Mouse (Mus musculus): ENCODE data around the gene Tespa1. TPM values are rescaled to one million over a fixed set of nuclear protein-coding genes. Genes with fewer than 3 reads are reported as not detected.
"Not testable (repeated sequence)": the region's sequence is repeated elsewhere in the genome, so short reads cannot be mapped to it uniquely, and the experiment has no call there.

Gene Tespa1
- total RNA-seq, 4 experiments from 2014 or later: 0.26 to 0.47 (median 0.37) TPM; not detected in 1

DNA sequence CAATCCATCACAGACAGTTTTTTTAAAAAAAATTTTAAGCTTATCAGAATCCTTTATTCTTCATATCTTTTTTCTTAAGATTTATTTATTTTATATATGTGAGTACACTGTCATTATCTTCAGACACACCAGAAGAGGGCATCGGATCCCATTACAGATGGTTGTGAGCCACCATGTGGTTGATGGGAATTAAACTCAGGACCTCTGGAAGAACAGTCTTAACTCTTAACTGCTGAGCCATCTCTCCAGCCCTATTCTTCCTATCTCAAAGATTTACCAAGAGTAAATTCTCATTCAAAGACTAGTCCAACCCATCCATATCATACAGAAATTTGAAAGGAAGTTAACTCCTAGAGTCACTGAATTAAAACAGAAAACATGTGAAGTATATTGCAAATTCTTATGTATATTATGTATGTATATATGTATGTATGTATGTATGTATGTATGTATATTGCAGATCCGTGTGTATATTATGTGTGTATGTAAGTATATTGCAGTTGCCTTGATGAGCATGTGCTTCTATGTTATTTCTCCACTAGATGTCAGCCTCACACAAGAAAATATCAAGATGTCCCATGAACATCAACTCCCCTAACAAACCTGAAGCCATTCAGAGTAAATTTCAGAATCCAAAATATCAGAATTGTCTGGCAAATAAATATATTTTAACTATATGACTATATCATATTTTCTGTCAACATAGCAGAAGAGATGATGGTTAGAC lies 40.9 kb downstream of the Tespa1 start:
- DNase-seq (ENCODE audit: low spot score): no peak

DNA sequence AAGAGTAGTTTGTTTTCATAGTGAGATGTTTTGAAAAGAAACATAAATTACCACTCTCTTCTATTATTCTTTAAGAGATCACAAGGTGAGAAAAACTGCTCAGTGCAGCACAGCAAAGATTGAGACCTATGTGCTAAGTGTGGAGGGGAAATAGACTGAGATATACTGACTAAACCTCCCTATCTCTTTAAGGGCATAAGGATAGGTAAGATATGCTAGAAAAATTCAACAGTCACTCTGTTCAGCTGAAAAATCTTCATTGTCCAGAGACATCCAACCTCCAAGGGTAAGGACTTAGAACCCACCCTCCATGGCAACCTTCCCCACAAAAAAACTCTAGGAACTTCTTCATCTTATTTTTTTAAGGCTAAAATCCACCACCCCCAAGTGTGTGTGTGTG lies 42.1 kb downstream of the Tespa1 start:
- no peak for DNase-seq (ENCODE audit: low spot score)

DNA sequence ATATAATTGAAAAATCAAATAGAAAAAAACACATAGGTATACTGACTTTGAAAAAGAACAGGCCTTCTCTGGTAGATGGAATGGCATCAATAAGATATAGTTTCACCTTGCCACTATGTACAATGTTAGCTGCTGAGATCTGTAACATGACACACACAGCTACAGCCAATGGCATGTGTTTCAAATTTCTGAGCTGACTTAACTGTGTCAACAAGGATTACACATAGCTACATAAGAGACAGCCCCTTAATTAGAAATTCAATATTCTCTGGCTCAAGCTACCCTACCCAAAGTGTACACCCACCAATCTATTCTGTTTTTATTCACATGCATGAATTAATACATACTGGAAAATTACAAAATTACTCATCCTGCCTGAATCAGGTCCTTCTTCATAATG lies 45.7 kb downstream of the Tespa1 start:
- DNase-seq (ENCODE audit: low spot score): no peak

DNA sequence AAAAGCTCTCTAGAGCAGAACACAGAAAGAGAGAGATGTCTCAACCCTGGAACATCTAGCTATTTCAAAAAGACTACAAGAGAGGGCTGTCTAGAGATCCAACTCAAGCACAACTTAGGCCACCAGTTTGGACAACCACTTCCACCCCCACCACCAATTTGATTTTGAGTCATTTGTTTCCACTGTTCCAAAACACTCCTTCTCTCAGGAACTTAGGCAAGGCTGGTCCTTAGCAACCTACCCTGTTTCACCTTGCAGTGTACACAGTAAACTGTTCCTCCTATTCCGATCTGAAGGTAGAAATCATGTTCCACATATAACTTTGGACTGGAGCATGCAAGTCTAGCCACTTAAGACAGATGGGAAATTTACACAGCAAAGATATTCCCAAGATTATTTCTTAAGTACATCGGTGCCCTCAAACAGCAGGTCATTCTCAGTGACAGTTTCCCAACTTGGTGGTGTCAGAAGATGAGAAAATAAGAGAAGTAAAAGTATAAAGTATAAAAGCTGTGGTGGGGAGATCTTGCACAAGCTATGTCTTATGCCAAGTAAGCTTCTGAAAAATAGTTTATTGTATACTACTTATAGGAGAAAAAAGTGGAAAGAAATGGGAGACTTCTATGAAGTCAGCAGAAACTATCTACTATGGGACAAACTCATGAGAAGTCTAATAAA lies 47.5 kb downstream of the Tespa1 start:
- DNase-seq (ENCODE audit: low spot score): no peak

DNA sequence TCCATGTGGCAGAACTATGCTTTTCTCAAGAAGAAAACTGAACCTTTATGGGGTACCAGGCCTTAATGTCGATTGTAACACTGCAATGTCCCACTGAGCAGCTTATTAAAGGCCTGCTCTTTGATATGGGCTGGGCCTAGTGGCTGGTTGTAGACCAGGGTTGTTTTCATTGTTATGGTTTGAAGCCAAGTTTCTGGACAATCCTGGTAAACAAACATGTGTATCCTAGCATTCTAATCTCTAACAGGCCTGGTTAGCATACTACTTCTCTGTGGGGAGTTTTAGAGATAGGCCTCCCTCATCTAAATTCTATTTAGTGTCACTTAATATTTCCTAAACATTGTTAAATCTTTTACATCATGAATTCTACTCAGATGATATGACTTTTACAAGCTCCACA lies 49.0 kb downstream of the Tespa1 start:
- DNase-seq (ENCODE audit: low spot score): no peak

DNA sequence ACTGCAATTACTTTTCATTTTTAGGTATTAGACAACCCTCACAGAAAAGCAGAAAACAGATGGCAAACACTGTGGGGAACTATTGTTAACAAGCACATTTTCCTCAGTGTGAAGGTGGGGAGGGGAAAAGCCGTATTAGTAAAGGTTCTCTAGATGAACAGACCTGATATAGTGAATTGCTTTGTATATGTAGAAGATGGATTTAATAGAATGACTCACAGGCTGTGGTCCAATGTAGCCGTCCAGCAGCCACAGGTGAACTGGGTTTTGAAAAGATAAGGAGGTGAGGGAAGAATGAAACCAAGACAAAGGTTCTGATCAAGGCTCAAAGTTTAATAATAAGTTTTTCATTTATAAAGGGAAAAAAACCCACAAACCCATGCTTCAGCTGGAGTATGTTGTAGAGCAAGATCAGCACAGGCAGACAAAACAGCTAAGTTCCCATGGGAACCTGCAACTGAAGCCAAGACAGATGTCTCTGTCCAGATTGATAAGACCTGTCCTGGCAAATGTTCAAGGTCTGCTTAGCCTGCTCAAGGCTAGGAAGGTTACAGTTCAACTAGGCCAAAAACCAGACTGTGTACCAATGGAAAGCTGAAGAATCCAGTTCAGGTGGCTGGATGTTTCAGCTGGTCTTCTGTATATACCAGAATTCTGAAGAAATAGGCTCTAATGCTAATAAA lies 50.0 kb downstream of the Tespa1 start:
- DNase-seq (ENCODE audit: low spot score): no peak

DNA sequence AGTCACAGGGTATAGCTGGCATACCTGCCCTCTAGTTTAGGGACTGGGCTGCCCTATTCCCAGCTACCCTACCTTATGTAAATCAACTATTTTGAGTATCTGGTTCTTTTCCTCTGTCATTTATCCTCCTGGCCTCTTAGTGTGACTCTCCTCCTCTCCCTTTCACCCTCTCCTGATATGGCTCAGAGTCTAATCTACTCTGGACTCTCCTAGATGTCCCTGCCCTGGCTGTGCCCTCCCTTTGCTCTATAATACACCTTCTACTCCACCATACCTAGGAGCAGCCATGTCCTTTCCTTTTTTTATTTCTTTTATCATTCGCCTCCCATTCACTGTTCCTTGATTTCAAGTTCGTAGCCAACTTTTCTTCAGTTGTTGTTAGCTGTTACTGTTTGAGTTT lies 52.5 kb downstream of the Tespa1 start:
- DNase-seq (ENCODE audit: low spot score): no peak

DNA sequence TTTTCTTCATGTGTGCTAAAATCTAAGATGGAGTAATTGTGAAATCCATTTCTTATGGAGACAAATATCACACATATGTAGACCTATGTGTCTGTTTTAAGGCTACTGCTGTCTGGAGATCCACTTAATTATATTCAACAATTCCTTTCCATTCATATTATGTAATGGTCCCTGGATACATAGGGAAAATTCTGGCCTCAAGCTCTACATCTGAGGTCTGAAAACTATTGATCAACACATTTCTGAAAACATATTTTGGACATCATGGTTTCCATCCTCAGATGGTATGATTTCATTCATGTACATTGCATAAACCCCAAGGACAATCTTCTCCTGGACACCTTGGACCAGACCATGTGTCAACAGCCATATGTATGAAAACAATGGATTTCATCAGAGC lies 71.6 kb downstream of the Tespa1 start, which contains the start of gene Vmn2r84:
Gene Vmn2r84, minus strand, starts transcription at position 101 of the 400 bp plus-strand sequence.
- no peak for DNase-seq (ENCODE audit: low spot score)

DNA sequence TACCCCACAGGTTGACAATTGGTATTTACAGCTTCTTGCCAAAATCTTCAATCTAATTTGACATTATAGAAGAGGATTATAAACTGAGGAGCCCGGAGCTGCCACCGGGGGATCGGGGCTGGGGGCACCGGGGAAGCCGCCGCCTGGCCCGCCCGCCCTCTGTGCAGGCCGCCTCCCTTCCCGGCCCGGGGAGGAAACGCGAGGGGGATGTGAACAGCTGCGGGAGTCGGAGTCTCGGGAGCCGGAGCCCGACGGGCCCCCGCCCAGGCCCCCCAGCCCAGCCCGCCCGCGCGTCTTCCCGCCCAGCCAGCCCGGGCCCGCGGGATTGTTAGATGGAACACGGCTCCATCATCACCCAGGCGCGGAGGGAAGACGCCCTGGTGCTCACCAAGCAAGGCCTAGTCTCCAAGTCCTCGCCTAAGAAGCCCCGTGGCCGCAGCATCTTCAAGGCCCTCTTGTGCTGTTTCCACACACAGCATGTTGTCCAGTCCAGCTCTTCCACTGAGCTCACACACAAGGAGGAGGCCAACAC lies 89.6 kb downstream of the Tespa1 start:
- DNase-seq (ENCODE audit: low spot score): not testable (repeated sequence)

Other genes with a start within 250 kb of the Tespa1 start
- gene Olfr823, start 207.5 kb upstream of the Tespa1 start, total RNA-seq (2022): not detected
- gene Olfr824, start 192.9 kb upstream of the Tespa1 start, total RNA-seq (2022): not detected
- gene Olfr825, start 156.1 kb upstream of the Tespa1 start, total RNA-seq (2022): not detected
- not detected for gene Olfr826, start 138.7 kb upstream of the Tespa1 start, total RNA-seq (2022)
- gene Olfr827, start 108.5 kb upstream of the Tespa1 start, total RNA-seq (2022): not detected
- gene Neurod4, start 42.6 kb upstream of the Tespa1 start, total RNA-seq (2022): not detected
- not detected for gene Vmn2r84, start 71.5 kb downstream of the Tespa1 start, total RNA-seq (2022)
- gene Vmn2r85, start 106.8 kb downstream of the Tespa1 start, total RNA-seq (2022): not detected
- not detected for gene Vmn2r86, start 133.2 kb downstream of the Tespa1 start, total RNA-seq (2022)
- not detected for gene Vmn2r87, start 174.5 kb downstream of the Tespa1 start, total RNA-seq (2022)